Mouse (Mus musculus): Measurements from ENCODE around the gene Zfp524.

- TF ChIP-seq CTCF (IDR thresholded peaks at IDR 0.05; ENCODE audit: low read depth) (no peak), EP300 (IDR thresholded peaks at IDR 0.05; ENCODE audit: low read depth) (no peak)
Observed at GRCm38 (mm10) chr7:5012681-5013513, 1.3 kb upstream of the Zfp524 start.
